Mouse (Mus musculus) ES-E14 (cell line): Measurements from ENCODE around the gene Smyd3.

ENCODE experiments used
- HCFC1 ChIP-seq: IDR thresholded peaks from 2 replicates; pipeline ENCODE4 v1.6.1; 2012; ENCODE audit warnings: low read length, inconsistent platforms, borderline replicate concordance; ENCODE audit not compliant: insufficient read depth
- MAFK ChIP-seq: IDR thresholded peaks from 2 replicates; pipeline ENCODE4 v1.6.1; 2014; ENCODE audit warnings: mild to moderate bottlenecking, low read depth, low read length, inconsistent platforms; ENCODE audit not compliant: insufficient read depth
- ZC3H11A ChIP-seq: IDR thresholded peaks from 2 replicates; pipeline ENCODE4 v1.6.1; 2012; ENCODE audit warnings: low read depth, mild to moderate bottlenecking, inconsistent platforms, low read length, borderline replicate concordance

- no peak for TF ChIP-seq HCFC1
- no peak for TF ChIP-seq MAFK
- TF ChIP-seq ZC3H11A: no peak
These were observed 74.4 kb downstream of the Smyd3 start for GRCm38 (mm10) chr1:179443423-179443822.
